Mouse (Mus musculus): ENCODE measurements around the gene Vmn1r57.
"Not testable (repeated sequence)": the region's sequence is repeated elsewhere in the genome, so short reads cannot be mapped to it uniquely, and the experiment has no call there.

The Vmn1r57 gene

DNA sequence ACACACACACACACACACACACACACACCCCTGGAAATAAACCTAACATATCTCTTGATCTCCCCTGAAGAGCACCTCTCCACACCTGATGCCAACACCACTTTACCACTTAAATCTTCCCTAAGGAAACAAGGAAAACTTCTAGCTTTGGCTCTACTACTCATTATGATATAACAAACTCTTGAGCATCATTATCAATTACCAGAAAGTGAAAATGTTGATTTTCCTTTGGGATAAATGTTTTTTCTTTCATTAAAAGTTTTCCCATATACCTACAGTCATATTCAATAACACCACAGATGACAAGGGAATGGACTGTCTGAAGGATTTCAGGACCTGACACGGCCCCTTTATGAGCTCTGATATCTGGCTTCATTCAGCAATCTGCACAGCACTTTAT is at the start of gene Vmn1r57:
Vmn1r57 (plus strand) TSS at position 301 of the 400 bp plus-strand sequence.
- DNase-seq, result not testable (repeated sequence)

DNA sequence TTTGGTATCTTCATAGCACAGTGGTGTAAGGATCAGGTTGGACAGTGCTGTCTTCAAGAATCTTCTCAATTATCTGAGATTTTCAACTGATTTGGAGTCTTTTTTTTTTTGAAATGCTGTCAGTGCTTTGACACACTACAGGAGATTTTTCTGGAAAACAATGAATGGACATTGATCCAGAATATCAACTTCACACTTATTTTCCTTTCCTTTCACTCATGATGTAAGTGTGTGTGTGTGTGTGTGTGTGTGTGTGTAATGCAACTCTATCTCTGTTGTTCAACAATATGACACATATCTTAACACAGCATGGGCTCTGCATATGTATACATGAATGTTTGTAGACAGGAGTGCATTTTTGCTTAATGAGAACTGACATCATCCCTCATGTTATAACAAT is 21.6 kb upstream of the Vmn1r57 start, which contains the start of gene Vmn1r56:
Vmn1r56 (minus strand) TSS at position 101 of the 400 bp plus-strand sequence.
- not testable (repeated sequence) for DNase-seq

DNA sequence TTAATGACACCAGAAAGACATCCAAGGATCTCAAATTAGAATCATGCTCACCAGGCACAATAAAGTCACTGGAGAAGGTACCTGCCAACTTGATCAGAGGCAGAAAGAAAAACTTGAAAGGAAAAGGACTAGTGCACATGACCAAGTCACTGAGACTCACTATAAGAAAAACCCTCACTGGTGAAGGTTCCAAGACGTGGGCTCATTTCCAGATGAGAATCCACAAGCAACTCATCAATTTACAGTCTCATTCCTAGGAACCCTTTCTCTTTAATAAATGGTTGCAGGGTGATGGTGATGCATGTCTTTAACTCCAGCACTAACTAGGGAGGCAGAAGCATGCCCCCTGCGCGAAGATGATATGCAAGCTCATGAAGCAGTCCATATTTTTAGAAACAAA is 44.8 kb downstream of the Vmn1r57 start:
- DNase-seq, result no peak
